Comparison of ENCODE assay signal across 8 mouse cellular contexts in genomic region chr4:133512972-133513371, GRCm38 (mm10). TPM values are rescaled to one million over a fixed set of nuclear protein-coding genes. Genes with fewer than 3 reads are reported as not detected.
DNase-seq lines count a peak whose midpoint lies in the region; ATAC-seq and TF ChIP-seq lines count a peak whose summit lies in the region.

No protein-coding gene starts in this region.

- 12% methylated on average over 8 of the region's 8 CpGs for WGBS in midbrain, embryonic 10.5 days
- 7% methylated on average over 8 of the region's 8 CpGs for WGBS in midbrain, embryonic 15.5 days
- WGBS in forebrain, embryonic 15.5 days = 13% methylated on average over 8 of the region's 8 CpGs

- H3K4me1 ChIP-seq in midbrain, embryonic 10.5 days = 0 out of 2 replicates have a peak, but pooled peaks cover 3% of the 10 kb centered on the region
- no peaks in the 10 kb centered on the region for H3K4me1 ChIP-seq in midbrain, embryonic 15.5 days
- H3K4me1 ChIP-seq in forebrain, embryonic 15.5 days = peaks cover 12% of the 10 kb centered on the region

- TF ChIP-seq CTCF in left cerebral cortex, adult 2 months (IDR thresholded peaks at IDR 0.05) = peak; percentile 90

- H3K4me2 ChIP-seq in midbrain, embryonic 15.5 days = no peak overlapping the region
- H3K4me2 ChIP-seq in forebrain, embryonic 15.5 days (replicated peaks) = no peak overlapping the region

- H3K9ac ChIP-seq in midbrain, embryonic 15.5 days = no peak overlapping the region
- no peak overlapping the region for H3K9ac ChIP-seq in forebrain, embryonic 15.5 days (replicated peaks)

- H3K9me3 ChIP-seq in midbrain, embryonic 10.5 days (replicated peaks) = no peaks in the 10 kb centered on the region
- H3K9me3 ChIP-seq in midbrain, embryonic 15.5 days = no peaks in the 10 kb centered on the region
- no peaks in the 10 kb centered on the region for H3K9me3 ChIP-seq in forebrain, embryonic 15.5 days

- no peaks in the 10 kb centered on the region for H3K36me3 ChIP-seq in midbrain, embryonic 10.5 days
- no peaks in the 10 kb centered on the region for H3K36me3 ChIP-seq in midbrain, embryonic 15.5 days (replicated peaks)
- no peaks in the 10 kb centered on the region for H3K36me3 ChIP-seq in forebrain, embryonic 15.5 days

- H3K27me3 ChIP-seq in midbrain, embryonic 10.5 days (ENCODE audit: low read depth, poor library complexity, severe bottlenecking) = peaks cover 13% of the 10 kb centered on the region
- peaks cover 11% of the 10 kb centered on the region for H3K27me3 ChIP-seq in midbrain, embryonic 15.5 days (replicated peaks)
- peaks cover 16% of the 10 kb centered on the region for H3K27me3 ChIP-seq in forebrain, embryonic 15.5 days

- intact Hi-C loops in left cerebral cortex, adult 2 months (cut with DNase I) = loop anchor here (1.0 kb wide), 1 partner anchor 89 kb away; no protein-coding TSS in a partner anchor

- ATAC-seq in midbrain, embryonic 15.5 days (replicated peaks) = no peak
- 0 out of 2 replicates have a peak, but pooled peaks have one; percentile 51 for ATAC-seq in forebrain, embryonic 15.5 days (replicated peaks)

- H3K4me3 ChIP-seq in midbrain, embryonic 10.5 days = no peak overlapping the region
- no peak overlapping the region for H3K4me3 ChIP-seq in midbrain, embryonic 15.5 days
- no peak overlapping the region for H3K4me3 ChIP-seq in forebrain, embryonic 15.5 days
- H3K4me3 ChIP-seq in left cerebral cortex, adult 2 months = no peak overlapping the region

- peak; percentile 73 for DNase-seq in midbrain, embryonic 10.5 days (ENCODE audit: low spot score)
- DNase-seq in cerebellum, adult 11-12 months = peak; percentile 78
- peak; percentile 35 for DNase-seq in hindlimb bud, embryonic 11.5 days (ENCODE audit: extremely low spot score, low read depth, low spot score)
- peak; percentile 66 to 83 for DNase-seq in left cerebral cortex, adult 2 months (ENCODE audit: extremely low spot score in 1 of 2, low spot score in 2 of 2)
- peak; percentile 71 for DNase-seq in mesoderm, embryonic 11.5 days (ENCODE audit: low read depth, low spot score)
- DNase-seq in spleen, postnatal 10 days (ENCODE audit: low spot score in 2 of 2) = peak; percentile 41 to 74

- no peak overlapping the region for H3K27ac ChIP-seq in midbrain, embryonic 10.5 days (replicated peaks)
- H3K27ac ChIP-seq in midbrain, embryonic 15.5 days = no peak overlapping the region
- H3K27ac ChIP-seq in forebrain, embryonic 15.5 days (replicated peaks) = no peak overlapping the region
- no peak overlapping the region for H3K27ac ChIP-seq in left cerebral cortex, adult 2 months

RNA-seq across cellular contexts. Expression of gene Kdf1, which starts 5.8 kb away (rescaled TPM):
- 0.87 and 1.3 TPM in 2 replicates for polyA plus RNA-seq in midbrain, embryonic 10.5 days (2016; fragmentation: Nextera tagmentation; extraction: Ambion mirVana)
- 0.95 and 0.99 TPM in 2 replicates for polyA plus RNA-seq in midbrain, embryonic 15.5 days (2015; fragmentation: Nextera tagmentation; extraction: Ambion mirVana)
- 0.18 and 0.41 TPM in 2 replicates for polyA plus RNA-seq in forebrain, embryonic 15.5 days (2015; fragmentation: Nextera tagmentation; extraction: Ambion mirVana)
- total RNA-seq in left cerebral cortex, adult 2 months (2021) = under 1 TPM in 1 of 2 experiments, not detected in 1; 0.28 TPM

RNA-seq across cellular contexts. Expression of gene Trnp1, which starts 14.6 kb away (rescaled TPM):
- polyA plus RNA-seq in midbrain, embryonic 10.5 days (2016; fragmentation: Nextera tagmentation; extraction: Ambion mirVana) = 0.68 and 1.0 TPM in 2 replicates
- 6.4 and 6.9 TPM in 2 replicates for polyA plus RNA-seq in midbrain, embryonic 15.5 days (2015; fragmentation: Nextera tagmentation; extraction: Ambion mirVana)
- polyA plus RNA-seq in forebrain, embryonic 15.5 days (2015; fragmentation: Nextera tagmentation; extraction: Ambion mirVana) = 7.9 and 9.0 TPM in 2 replicates
- 100 to 1,000 TPM; 156 to 160 TPM for total RNA-seq in left cerebral cortex, adult 2 months (2021)

RNA-seq across cellular contexts. Expression of gene Nudc, which starts 32.8 kb away (rescaled TPM):
- 450 and 503 TPM in 2 replicates for polyA plus RNA-seq in midbrain, embryonic 10.5 days (2016; fragmentation: Nextera tagmentation; extraction: Ambion mirVana)
- polyA plus RNA-seq in midbrain, embryonic 15.5 days (2015; fragmentation: Nextera tagmentation; extraction: Ambion mirVana) = 246 and 255 TPM in 2 replicates
- polyA plus RNA-seq in forebrain, embryonic 15.5 days (2015; fragmentation: Nextera tagmentation; extraction: Ambion mirVana) = 276 and 280 TPM in 2 replicates
- 100 to 1,000 TPM; 143 to 156 TPM for total RNA-seq in left cerebral cortex, adult 2 months (2021)

RNA-seq across cellular contexts. Expression of gene Tent5b, which starts 33.0 kb away (rescaled TPM):
- 0.58 and 0.86 TPM in 2 replicates for polyA plus RNA-seq in midbrain, embryonic 10.5 days (2016; fragmentation: Nextera tagmentation; extraction: Ambion mirVana)
- polyA plus RNA-seq in midbrain, embryonic 15.5 days (2015; fragmentation: Nextera tagmentation; extraction: Ambion mirVana) = 0.22 and 0.37 TPM in 2 replicates
- 0.11 and 0.13 TPM in 2 replicates for polyA plus RNA-seq in forebrain, embryonic 15.5 days (2015; fragmentation: Nextera tagmentation; extraction: Ambion mirVana)
- not detected for total RNA-seq in left cerebral cortex, adult 2 months (2021)

RNA-seq across cellular contexts. Expression of gene Nr0b2, which starts 40.2 kb away (rescaled TPM):
- 0.17 TPM in 1 of 2 replicates, not detected in the other for polyA plus RNA-seq in midbrain, embryonic 10.5 days (2016; fragmentation: Nextera tagmentation; extraction: Ambion mirVana)
- polyA plus RNA-seq in midbrain, embryonic 15.5 days (2015; fragmentation: Nextera tagmentation; extraction: Ambion mirVana) = 0.15 TPM in 1 of 2 replicates, not detected in the other
- polyA plus RNA-seq in forebrain, embryonic 15.5 days (2015; fragmentation: Nextera tagmentation; extraction: Ambion mirVana) = not detected in 2 replicates
- not detected for total RNA-seq in left cerebral cortex, adult 2 months (2021)
